ENCODE assay signal across 15 mouse cellular contexts in genomic region chr19:24266046-24266830, GRCm38 (mm10). TPM values are rescaled to one million over a fixed set of nuclear protein-coding genes. Genes with fewer than 3 reads are reported as not detected.
DNase-seq lines count a peak whose midpoint lies in the region; ATAC-seq and TF ChIP-seq lines count a peak whose summit lies in the region.
"Had no signal": no experiment of that assay in that cellular context is flagged by ENCODE, and none has a peak within 500 bp of the region (broad histone marks: within the 10 kb centered on the region; RNA-seq: fewer than 3 reads in every experiment).

No protein-coding gene starts in this region.

- peaks cover 24% of the 10 kb centered on the region; the same call in 1 of the 2 replicates for H3K36me3 ChIP-seq in kidney, embryonic 16.5 days (ENCODE audit: insufficient read depth, low read length)
- peaks cover 14% of the 10 kb centered on the region for H3K36me3 ChIP-seq in liver, embryonic 14.5 days (replicated peaks; ENCODE audit: control insufficient read depth, insufficient read depth, low read depth)

- H3K27me3 ChIP-seq in Patski, result no peaks in the 10 kb centered on the region
- H3K27me3 ChIP-seq in kidney, embryonic 16.5 days (ENCODE audit: insufficient read depth, low read length), result no peaks in the 10 kb centered on the region
- H3K27me3 ChIP-seq in liver, embryonic 14.5 days (ENCODE audit: control insufficient read depth, insufficient read depth, low read length), result no peaks in the 10 kb centered on the region
- H3K27me3 ChIP-seq: heart, embryonic 13.5 days had no signal

- ATAC-seq in Patski, result peak; percentile 52
- peak; percentile 55 for ATAC-seq in kidney, embryonic 16.5 days (ENCODE audit: low FRiP score, low TSS enrichment)
- ATAC-seq in liver, embryonic 14.5 days (ENCODE audit: insufficient read depth), result no peak; the same call in 1 of the 2 replicates
- ATAC-seq: forebrain, embryonic 14.5 days had no signal

- POLR2A ChIA-PET in Patski (lab: Charles Lee), result no interaction called here

- TF ChIP-seq CTCF in Patski (IDR thresholded peaks at IDR 0.05), result peak; percentile 54
- TF ChIP-seq CTCF in liver, embryonic 14.5 days (IDR thresholded peaks at IDR 0.05; ENCODE audit: low read depth), result peak; percentile 5; the same call in 1 of the 2 replicates

- no peaks in the 10 kb centered on the region for H3K9me3 ChIP-seq in kidney, embryonic 16.5 days (ENCODE audit: low read length)
- H3K9me3 ChIP-seq in liver, embryonic 14.5 days (ENCODE audit: control insufficient read depth, low read length), result no peaks in the 10 kb centered on the region
- H3K9me3 ChIP-seq: heart, embryonic 13.5 days had no signal

- WGBS in kidney, embryonic 16.5 days, result 70% methylated on average over 7 of the region's 7 CpGs
- 71% methylated on average over 7 of the region's 7 CpGs for WGBS in liver, embryonic 14.5 days (ENCODE audit: insufficient replicate concordance)

- CTCF ChIA-PET in Patski (lab: Charles Lee), result interaction anchor here (0.6 to 3.6 kb wide), 15 partner anchors 10 to 403 kb away, joined by 3 to 14 read pairs (median 3); partner anchors contain the start of gene Fxn

- no peak for TF ChIP-seq EP300 in liver, embryonic 14.5 days (IDR thresholded peaks at IDR 0.05; ENCODE audit: low read depth)

- in situ Hi-C loops in Patski (cut with MboI; ENCODE audit: low pct_unique_long_range_greater_than_20kb), result no loop called here

- no peak overlapping the region for H3K4me3 ChIP-seq in kidney, embryonic 16.5 days (ENCODE audit: low read length)
- no peak overlapping the region for H3K4me3 ChIP-seq in liver, embryonic 14.5 days (ENCODE audit: insufficient read depth in 1 of 2, low read depth in 2 of 2, low read length in 2 of 2)
- H3K4me3 ChIP-seq: heart, embryonic 13.5 days; left cerebral cortex, adult 2 months had no signal

- H3K4me2 ChIP-seq in kidney, embryonic 16.5 days (replicated peaks; ENCODE audit: low read depth, low read length), result 0 out of 2 replicates have a peak overlapping the region, but pooled peaks have one; percentile 7
- no peak overlapping the region for H3K4me2 ChIP-seq in liver, embryonic 14.5 days (ENCODE audit: low read depth)
- H3K4me2 ChIP-seq: heart, embryonic 13.5 days; hindbrain, embryonic 14.5 days had no signal

- no peak overlapping the region for H3K9ac ChIP-seq in kidney, embryonic 16.5 days (replicated peaks; ENCODE audit: low read length)
- H3K9ac ChIP-seq in liver, embryonic 14.5 days (replicated peaks), result no peak overlapping the region
- H3K9ac ChIP-seq: heart, embryonic 13.5 days; hindbrain, embryonic 14.5 days had no signal

- DNase-seq in 3T3-L1 (ENCODE audit: low read depth, low spot score) (peak; percentile 42), Patski (ENCODE audit: low read depth, low spot score) (no peak), adipocyte (ENCODE audit: low spot score) (no peak)
- no peak for DNase-seq in liver, embryonic 14.5 days (ENCODE audit: low read depth in 3 of 3, low spot score in 3 of 3)
- DNase-seq in left cerebral cortex, postnatal 10 days (ENCODE audit: extremely low spot score in 1 of 2, low spot score in 2 of 2), result no peak
- no peak for DNase-seq in layer of hippocampus, adult 8-10 months (ENCODE audit: low spot score in 2 of 2)
- DNase-seq: adrenal gland, postnatal 36 days; cerebellum, adult 18-20 months; lung, adult 2 months; midbrain, embryonic 14.5 days had no signal

- H3K4me1 ChIP-seq in kidney, embryonic 16.5 days (ENCODE audit: insufficient read depth, low read length), result 0 out of 2 replicates have a peak, but pooled peaks cover 8% of the 10 kb centered on the region
- peaks cover 0 to 8% of the 10 kb centered on the region in 2 experiments; a peak in 1 of 4 replicates for H3K4me1 ChIP-seq in liver, embryonic 14.5 days (replicated peaks; ENCODE audit: control insufficient read depth in 2 of 2, insufficient read depth in 2 of 2, low read length in 1 of 2)

- H3K27ac ChIP-seq in kidney, embryonic 16.5 days (ENCODE audit: low read length), result peak overlapping the region; percentile 94
- peak overlapping the region; percentile 31 for H3K27ac ChIP-seq in liver, embryonic 14.5 days
- H3K27ac ChIP-seq: heart, embryonic 13.5 days; hindbrain, embryonic 14.5 days; left cerebral cortex, adult 2 months had no signal

- intact Hi-C loops in left cerebral cortex, postnatal 10 days (cut with DNase I), result loop anchor here (5.0 to 10.0 kb wide), 2 partner anchors 39 to 111 kb away; partner anchors contain the start of gene Tjp2

RNA-seq across cellular contexts. Expression of gene Fxn, which starts 14.2 kb away (rescaled TPM):
- 20.9 TPM for polyA plus RNA-seq in Patski (2021)
- polyA plus RNA-seq in kidney, embryonic 16.5 days (2015; fragmentation: Nextera tagmentation; extraction: Ambion mirVana), result 54.6 and 59.1 TPM in 2 replicates
- 25.3 and 27.8 TPM in 2 replicates for polyA plus RNA-seq in liver, embryonic 14.5 days (2012; rRNA removed)
- polyA plus RNA-seq in liver, embryonic 14.5 days (2014; fragmentation: Nextera tagmentation; extraction: Ambion mirVana), result 47.4 and 49.1 TPM in 2 replicates
- total RNA-seq in left cerebral cortex, postnatal 10 days (2021), result 10 to 100 TPM; 10.4 to 10.5 TPM
- total RNA-seq in layer of hippocampus, adult 8-10 months (2022), result 1 to 10 TPM; 7.4 to 9.5 (median 8.6) TPM

RNA-seq across cellular contexts. Expression of gene Tjp2, which starts 41.4 kb away (rescaled TPM):
- polyA plus RNA-seq in Patski (2021), result 43.3 TPM
- polyA plus RNA-seq in kidney, embryonic 16.5 days (2015; fragmentation: Nextera tagmentation; extraction: Ambion mirVana), result 31.0 and 33.2 TPM in 2 replicates
- polyA plus RNA-seq in liver, embryonic 14.5 days (2012; rRNA removed), result 2.2 and 2.9 TPM in 2 replicates
- 3.2 and 4.0 TPM in 2 replicates for polyA plus RNA-seq in liver, embryonic 14.5 days (2014; fragmentation: Nextera tagmentation; extraction: Ambion mirVana)
- total RNA-seq in left cerebral cortex, postnatal 10 days (2021), result 10 to 100 TPM; 16.6 to 18.0 TPM
- total RNA-seq in layer of hippocampus, adult 8-10 months (2022), result 10 to 100 TPM; 17.7 to 25.5 (median 23.1) TPM
